Mouse (Mus musculus): ENCODE results near the gene Ccna2.
A peak's percentile ranks its signal among the peaks of the same experiment; 100 is the strongest.
"Not testable (repeated sequence)": the region's sequence is repeated elsewhere in the genome, so short reads cannot be mapped to it uniquely, and the experiment has no call there.

Gene Ccna2

DNA sequence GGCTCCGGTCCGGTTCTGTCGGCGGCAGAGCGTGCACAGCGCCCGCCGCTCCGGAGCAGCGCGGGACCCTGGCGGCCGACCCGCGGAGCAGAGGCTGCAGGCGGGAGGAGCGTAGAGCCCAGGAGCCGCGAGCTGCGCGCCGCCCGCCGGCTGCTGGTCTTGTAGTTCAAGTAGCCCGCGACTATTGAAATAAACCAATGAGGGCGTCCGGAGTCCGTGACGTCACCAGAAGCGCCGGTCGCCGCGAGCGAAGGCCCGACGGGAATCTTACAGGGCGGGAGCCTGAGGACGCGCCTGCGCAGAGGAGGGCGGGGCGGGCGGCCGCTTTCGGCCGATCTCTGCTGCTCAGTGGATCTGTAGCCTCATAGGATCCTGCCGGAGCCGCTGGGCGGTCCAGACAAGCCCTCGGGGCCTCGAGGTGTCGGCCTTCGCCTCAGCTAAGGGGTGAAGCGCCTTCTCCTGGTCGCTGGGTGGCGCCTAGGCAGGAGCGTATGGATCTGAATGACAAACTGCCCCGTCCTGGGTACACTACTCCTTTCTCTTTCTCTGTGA, at the start of gene Ccna2:
Ccna2 (minus strand) TSS at position 324 of the 552 bp plus-strand sequence.
- peak; percentile 100 for DNase-seq

GRCm38 (mm10) chr3:36618181-36618580, 46.2 kb upstream of the Ccna2 start:
- DNase-seq = no peak

- no peak for DNase-seq
Observed at GRCm38 (mm10) chr3:36613908-36614255, 41.9 kb upstream of the Ccna2 start.

GRCm38 (mm10) chr3:36613202-36613907, 41.4 kb upstream of the Ccna2 start, which contains the start of gene Bbs7:
Gene Bbs7 (minus strand): TSS chr3:36613477.
- DNase-seq = peak; percentile 99

DNA sequence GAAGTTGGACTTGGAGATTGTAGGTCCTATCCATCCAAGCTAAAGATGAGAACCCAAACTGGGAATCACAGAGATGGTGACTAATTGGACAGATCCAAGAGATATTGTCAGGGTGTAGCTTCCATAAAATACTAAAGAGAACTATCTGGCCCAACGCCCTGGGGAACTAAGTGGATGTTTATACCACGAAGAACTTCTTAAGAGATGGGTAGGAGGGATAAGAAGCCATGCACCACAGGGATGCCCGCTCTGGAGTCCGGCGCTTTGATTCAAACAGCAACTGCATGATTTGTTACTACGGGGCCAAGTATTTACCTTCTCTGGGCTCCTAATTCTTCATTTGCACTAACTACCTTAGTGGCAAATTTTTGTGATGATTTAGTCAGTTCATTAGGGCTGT, 40.7 kb upstream of the Ccna2 start:
- DNase-seq = no peak

DNA sequence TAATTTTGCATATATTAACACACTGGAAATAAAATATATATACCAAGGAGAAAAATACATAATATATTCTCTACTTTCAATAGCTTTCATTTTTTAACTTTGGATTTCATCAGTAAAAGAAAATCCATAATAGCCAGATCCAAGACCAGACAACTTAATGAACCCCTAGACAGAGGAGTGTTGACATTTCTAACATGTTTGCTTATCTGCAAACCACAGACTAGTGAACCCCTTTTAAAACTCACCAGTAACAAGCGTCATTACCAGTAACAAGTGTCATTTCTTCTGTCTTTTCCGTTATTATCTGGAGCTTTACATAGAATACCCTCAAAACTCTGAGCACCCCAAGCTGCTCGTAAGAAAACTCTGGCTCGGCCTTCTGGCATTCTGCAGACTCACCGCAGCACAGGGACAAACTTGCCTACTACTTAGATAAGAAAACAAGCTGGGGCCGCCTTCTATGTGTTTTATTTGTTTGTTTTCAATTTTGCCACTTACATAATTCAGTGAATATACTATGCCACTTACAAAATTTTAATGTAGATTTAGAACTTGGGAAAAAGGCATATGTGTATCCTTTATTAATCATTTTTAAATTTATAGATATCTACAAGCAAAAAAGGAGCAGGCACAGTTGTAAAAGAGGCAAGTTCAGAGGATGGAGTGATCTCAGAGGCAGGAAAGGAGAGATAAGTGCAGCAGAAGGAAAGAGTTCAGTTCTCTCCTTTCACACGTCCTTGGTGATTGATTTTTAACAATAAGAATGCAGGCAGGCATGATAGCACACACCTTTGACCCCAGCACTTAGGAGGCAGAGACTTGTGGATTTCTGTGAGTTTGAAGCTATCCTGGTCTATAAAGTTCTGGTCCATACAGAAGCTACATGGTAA, 34.2 kb upstream of the Ccna2 start:
- no peak for DNase-seq

DNA sequence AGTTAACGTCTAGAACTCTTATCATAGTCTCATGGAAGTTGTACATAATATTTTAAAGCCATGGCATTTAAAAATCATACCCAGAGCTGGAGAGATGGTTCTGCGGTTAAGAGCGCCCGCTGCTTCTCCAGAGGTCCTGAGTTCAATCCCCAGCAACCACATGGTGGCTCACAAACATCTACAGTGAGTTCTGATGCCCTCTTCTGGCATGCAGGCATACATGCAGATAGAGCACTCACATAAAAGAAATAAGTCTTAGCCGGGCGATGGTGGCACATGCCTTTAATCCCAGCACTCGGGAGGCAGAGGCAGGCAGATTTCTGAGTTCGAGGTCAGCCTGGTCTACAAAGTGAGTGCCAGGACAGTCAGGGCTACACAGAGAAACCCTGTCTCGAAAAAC, 27.8 kb upstream of the Ccna2 start:
- not testable (repeated sequence) for DNase-seq

DNA sequence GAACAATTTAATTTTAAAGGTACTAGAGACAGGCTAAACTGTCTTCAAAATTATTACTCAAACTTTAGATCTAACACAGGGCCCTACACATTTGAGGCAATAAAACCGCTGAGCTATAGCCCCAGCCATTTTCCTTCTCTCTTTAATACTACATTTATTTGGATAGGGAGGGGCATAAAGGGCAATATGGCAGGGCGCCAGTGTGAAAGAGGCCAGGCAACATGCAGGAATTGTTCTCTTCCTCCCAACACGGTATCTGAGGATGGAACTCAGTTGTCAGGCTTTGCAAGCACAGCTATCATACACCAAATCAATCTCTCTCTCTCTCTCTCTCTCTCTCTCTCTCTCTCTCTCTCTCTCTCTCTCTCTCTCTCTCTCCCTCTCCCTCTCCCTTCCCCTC, 26.9 kb upstream of the Ccna2 start:
- DNase-seq = no peak

DNA sequence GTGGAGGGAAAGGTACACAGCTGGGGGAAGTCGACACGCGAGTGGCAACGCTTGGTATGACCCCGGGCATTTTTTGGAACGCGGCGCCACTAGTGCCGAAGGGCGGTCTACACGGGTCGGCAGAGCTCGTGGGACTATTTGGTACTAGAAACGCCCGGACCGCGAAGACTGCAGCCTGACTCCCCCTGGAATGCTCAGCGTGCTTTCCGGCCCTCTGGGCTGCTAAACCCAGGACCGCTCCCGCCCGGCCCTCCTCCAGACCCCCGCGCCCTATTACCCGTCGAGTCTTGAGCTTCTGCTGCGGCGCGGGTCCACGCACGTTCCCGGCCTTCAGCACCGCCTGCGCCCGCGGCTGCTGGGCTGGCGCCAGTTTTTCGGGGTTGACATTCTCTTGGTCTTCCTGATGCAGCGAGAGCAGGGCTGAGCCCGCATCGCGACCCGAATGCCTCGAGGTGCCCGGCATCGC, 556 bp downstream of the Ccna2 start:
- DNase-seq = no peak

DNA sequence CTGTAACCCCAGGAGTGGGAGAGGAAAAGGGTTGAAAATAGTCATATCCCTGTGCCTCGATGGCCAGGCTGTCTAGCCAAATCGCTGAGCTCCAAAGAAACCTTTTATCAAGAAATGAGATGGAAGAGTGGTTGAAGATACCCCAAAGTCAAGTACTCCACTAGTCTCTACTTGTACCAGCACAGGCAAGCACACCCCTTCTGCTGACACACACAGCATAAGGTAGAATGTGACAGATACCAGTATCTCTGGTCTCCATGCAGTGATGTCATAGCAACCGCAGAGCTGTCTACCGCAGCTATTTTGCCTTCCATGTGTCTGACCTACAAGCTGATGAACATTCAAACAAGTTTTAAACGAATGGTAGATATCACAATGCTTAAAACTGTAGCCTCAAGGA, 2.1 kb downstream of the Ccna2 start:
- peak; percentile 64 for DNase-seq

GRCm38 (mm10) chr3:36563666-36564065, 8.3 kb downstream of the Ccna2 start:
- DNase-seq = peak; percentile 37

- no peak for DNase-seq
Observed at GRCm38 (mm10) chr3:36559606-36560005, 12.3 kb downstream of the Ccna2 start.

GRCm38 (mm10) chr3:36557601-36558000, 14.3 kb downstream of the Ccna2 start:
- peak; percentile 37 for DNase-seq

GRCm38 (mm10) chr3:36552406-36553047, 19.4 kb downstream of the Ccna2 start, which contains the start of gene Exosc9:
Gene Exosc9 (plus strand): TSS chr3:36552606.
- peak; percentile 99 for DNase-seq

DNA sequence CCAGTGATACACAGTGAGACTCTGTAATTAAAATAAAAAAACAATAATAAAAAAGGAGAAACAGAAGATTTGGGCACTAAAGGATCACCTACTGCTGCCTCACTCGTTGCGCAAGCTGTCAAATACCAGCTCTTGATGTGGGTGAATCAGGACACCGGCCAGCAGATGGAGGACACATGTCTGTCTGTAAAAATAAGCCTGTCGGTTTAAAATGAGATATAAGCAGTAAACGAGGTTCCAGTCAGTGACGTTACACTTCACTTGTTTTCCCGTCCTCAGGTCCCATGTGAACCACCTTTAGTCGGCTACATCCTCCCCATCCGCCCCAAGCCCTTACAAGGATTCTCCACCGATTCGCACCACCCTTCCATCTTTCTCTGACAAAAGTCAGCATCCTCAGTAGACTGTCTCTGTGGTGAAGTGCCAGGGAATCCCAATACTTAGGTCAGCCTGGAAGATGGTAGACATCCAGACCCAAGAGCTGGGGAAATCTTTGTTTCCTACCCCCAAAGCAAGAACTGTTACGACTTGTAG, 20.0 kb downstream of the Ccna2 start:
- DNase-seq = peak; percentile 93

- peak; percentile 97 for DNase-seq
Observed at GRCm38 (mm10) chr3:36551343-36551742, 20.6 kb downstream of the Ccna2 start.

DNA sequence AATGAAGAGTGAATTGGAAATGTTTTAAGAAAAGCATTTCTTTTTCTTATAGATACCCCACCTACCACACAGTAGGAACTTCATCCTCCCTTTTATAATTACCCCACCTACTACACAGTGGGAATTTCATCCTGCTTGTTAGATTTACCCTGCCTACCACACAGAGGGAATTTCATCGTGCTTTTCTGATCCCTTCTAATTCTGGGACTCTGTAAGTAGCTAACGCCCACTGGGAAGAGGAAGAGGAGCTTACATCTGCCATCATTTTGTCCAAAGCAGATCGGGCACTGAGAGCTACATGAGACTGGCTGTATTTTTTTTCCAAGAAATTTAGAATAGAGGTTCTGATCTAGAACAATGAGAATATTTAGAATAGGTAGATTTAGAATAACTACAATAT, 27.0 kb downstream of the Ccna2 start:
- DNase-seq = peak; percentile 39

DNA sequence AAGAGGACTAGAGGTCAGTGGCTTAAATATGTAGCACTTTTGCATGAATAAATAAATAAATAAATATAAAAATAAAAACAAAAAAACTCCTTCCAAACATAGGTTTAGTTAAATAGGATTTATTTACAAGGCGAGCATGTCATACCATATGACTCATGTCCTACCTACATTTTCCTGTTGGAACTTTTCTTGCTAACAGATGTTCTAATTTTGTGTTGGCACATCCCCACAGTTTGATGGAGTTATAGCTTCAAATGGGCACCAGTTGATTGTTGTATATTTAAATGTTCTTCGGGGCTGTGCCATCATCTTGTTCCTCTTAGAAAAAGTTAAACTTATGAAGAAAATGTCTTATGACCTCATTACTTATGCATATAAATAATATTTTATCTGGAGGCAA, 30.6 kb downstream of the Ccna2 start:
- peak; percentile 6 for DNase-seq

DNA sequence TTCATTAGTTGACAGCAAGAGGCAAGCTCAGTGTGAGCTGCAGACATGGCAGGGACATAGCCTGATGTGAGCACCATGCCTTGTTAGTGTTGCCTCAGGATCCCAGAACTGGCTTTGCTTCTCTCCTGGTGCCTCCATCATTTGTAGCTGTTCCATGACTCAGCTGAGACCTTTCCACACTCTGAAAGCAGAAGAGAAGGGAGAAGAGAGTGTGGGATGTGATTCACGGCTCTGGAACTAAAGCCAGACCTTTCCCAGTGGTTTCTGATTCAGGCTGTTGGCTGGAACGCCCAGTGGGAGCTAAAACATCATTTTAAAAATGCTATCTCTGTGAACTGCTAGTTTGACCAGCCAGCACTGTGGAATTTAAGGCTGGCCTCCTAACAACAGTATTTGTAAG, 31.2 kb downstream of the Ccna2 start:
- peak; percentile 87 for DNase-seq

- peak; percentile 96 for DNase-seq
Observed at GRCm38 (mm10) chr3:36537701-36538470, 34.1 kb downstream of the Ccna2 start.

- peak; percentile 89 for DNase-seq
Observed at GRCm38 (mm10) chr3:36536041-36536440, 35.9 kb downstream of the Ccna2 start.

DNA sequence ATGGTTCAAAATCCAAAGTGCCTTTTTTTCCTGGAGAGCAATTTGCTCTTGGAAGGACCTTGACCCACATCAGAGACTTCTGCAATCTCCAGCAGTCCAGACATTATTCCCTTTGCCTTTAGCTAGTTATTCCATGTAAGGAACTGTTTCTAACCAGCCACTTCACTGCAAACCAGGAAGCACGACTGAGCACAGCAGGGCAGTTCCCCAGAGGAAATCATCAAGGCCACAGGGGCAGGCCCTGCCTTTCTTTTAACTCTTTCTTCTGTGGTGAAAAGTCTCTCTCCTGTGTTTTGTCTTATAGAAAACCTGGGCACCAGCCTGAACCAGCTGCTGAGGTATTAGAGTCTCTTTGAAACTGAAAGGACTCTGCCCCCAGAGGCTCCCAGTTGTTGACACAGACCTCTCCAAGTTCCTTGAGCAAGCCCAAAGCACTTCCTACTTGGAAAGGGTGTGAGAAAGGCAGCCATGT, 38.7 kb downstream of the Ccna2 start:
- peak; percentile 77 for DNase-seq

Data from heart, adult 11 months (tissue).